Mouse (Mus musculus) E14TG2a.4 (cell line): ENCODE measurements around the gene Vps54.

Experiments
- CTCF ChIP-seq: conservative IDR thresholded peaks from 2 replicates; pipeline ENCODE4 v1.5.1; 2014; ENCODE audit warnings: low read length
- POU5F1 ChIP-seq: IDR thresholded peaks from 2 replicates; pipeline ENCODE4 v1.6.1; 2014; ENCODE audit warnings: low read length, borderline replicate concordance

GRCm38 (mm10) chr11:21236996-21237395 is 2.1 kb upstream of the Vps54 start:
- no peak for TF ChIP-seq CTCF
- TF ChIP-seq POU5F1, result no peak
